Mouse (Mus musculus) retina, postnatal 7 days (tissue): Measurements from ENCODE around the gene Letmd1.
"Not testable (repeated sequence)": the region's sequence is repeated elsewhere in the genome, so short reads cannot be mapped to it uniquely, and the experiment has no call there.

Experiments
- DNase-seq: peaks from one replicate; pipeline ENCODE4 v3.0.0-alpha.2; 2012; ENCODE audit warnings: low read depth, low spot score

Letmd1 gene

GRCm38 (mm10) chr15:100499506-100499905 lies 30.7 kb downstream of the Letmd1 start:
- DNase-seq: not testable (repeated sequence)

DNA sequence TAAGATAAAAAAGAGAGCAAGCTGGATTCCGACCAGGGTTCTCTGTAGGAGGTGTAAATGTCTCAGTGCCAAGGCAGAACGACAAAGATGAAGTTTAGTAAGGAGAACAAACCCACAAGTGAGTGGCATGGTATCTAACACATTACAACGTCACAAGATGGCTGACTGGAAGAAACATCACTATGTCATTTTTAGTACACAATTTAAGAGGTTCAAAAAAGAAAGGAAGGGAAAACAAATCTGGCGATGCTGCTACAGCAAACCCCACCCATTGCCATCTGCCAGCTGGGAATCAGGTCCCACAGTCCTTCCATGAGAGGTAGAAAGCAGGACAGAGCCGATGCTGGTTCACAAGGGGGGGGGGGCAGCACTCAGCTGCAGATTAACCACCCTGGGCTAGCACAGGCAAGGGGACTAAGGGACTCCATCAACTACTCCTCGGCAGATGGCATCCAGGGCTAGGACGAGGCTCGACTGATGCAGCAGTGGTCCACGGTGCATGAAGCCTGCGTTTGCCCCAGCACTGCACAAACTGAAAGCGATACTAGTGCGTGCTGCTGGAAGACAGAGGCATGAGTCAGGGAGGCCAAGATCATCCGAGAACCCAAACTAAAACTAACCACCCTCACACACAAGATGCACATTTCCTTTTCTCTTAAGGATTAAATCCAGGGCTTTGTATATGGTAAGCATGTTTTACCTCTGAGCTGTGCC lies 39.8 kb downstream of the Letmd1 start:
- DNase-seq: no peak

GRCm38 (mm10) chr15:100510072-100510471 lies 41.2 kb downstream of the Letmd1 start:
- no peak for DNase-seq

DNA sequence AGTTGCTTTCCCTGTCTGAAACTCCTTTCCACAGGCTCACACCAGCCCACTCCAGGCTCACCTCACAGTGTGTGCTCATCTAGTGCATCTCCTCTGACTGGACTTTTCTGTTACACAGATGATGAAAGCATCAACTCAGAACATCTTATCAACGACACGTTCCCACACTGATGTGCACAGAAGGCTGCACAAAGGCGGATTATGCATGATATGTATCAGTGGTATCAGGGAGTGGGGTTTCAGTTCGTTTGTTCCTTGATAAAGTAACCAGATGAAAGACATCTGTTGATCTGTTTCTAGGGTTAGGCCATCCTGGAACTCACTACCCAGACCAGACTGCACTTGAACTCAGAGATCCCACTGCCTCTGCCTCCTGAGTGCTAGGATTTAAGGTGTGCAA lies 44.6 kb downstream of the Letmd1 start:
- no peak for DNase-seq

GRCm38 (mm10) chr15:100515121-100515520 lies 46.3 kb downstream of the Letmd1 start:
- no peak for DNase-seq

- no peak for DNase-seq
Measured at GRCm38 (mm10) chr15:100520306-100520705, 51.5 kb downstream of the Letmd1 start.

DNA sequence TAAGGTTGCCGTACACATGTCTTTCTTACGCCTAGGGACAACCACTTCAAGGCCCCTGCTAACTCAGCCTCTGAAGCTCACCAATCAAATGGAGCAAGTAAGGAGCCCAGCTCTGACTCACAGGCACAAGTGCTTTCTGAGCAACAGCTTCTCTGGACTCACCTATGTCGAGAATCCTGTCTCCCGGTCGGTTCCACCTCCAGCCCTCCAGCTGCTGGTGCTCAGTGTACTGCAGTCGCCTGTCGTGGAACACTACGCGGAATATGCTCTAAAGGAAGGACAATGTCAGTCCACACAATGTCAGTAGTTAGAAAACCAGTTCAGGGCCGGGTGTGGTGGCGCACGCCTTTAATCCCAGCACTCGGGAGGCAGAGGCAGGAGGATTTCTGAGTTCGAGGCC lies 56.6 kb downstream of the Letmd1 start:
- DNase-seq: no peak

DNA sequence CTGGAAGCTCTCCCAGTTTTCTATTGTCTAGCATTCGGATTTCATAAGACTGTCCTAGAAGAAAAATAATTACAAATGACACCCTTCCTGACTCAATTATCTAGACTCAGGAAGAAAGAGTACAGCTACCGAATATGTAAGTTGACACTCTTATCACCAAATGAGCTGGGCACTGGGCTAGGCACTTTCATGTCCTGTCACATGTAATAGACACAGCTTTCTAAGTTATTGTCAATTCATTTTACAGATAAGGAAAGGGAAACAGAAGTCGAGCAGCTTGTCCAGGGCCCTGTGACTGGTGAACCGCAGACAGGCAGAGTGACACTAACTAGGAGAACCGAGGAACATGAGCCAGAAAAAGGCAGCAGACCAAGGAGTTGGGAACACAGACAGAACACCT lies 59.1 kb downstream of the Letmd1 start:
- no peak for DNase-seq
